Mouse (Mus musculus): ENCODE results near the gene Iglon5. TPM values are rescaled to one million over a fixed set of nuclear protein-coding genes. Genes with fewer than 3 reads are reported as not detected.
A peak's percentile ranks its signal among the peaks of the same experiment; 100 is the strongest.

Gene Iglon5
- polyA plus RNA-seq, 1 experiment from 2014 or later: 4.8 TPM

DNA sequence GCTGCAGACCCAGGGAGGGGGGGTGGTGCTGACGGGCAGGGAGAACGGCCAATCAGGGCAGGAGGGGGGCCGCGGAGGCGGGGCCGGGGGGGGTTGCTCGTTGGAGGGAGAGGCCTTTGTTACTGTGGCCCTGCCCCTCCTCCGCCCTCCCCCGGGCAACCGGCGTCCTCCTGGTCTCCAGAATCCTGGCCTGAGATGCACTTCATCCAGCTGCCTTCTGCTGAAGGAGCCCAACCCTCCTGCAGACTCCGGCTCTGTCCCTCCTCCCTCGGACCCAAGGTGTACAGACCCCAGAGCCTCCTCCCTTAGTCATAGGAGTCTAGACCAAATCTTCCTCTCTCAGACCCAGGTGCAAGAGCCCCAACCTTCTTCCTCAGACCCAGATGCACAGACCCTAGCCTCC, 308 bp upstream of the Iglon5 start:
- H3K9me3 ChIP-seq: no peaks in the 10 kb centered on the region
- H3K36me3 ChIP-seq: no peaks in the 10 kb centered on the region
- peak overlapping the region; percentile 80 for H3K27ac ChIP-seq (replicated peaks)
- H3K4me2 ChIP-seq (replicated peaks): peak overlapping the region; percentile 80
- H3K27me3 ChIP-seq: no peaks in the 10 kb centered on the region
- peak overlapping the region; percentile 96 for H3K9ac ChIP-seq (replicated peaks)
- peaks cover 24% of the 10 kb centered on the region for H3K4me1 ChIP-seq
- H3K4me3 ChIP-seq: peak overlapping the region; percentile 93
- peak; percentile 82 for ATAC-seq (replicated peaks)
- WGBS: 0% methylated on average over 6 of the region's 13 CpGs

DNA sequence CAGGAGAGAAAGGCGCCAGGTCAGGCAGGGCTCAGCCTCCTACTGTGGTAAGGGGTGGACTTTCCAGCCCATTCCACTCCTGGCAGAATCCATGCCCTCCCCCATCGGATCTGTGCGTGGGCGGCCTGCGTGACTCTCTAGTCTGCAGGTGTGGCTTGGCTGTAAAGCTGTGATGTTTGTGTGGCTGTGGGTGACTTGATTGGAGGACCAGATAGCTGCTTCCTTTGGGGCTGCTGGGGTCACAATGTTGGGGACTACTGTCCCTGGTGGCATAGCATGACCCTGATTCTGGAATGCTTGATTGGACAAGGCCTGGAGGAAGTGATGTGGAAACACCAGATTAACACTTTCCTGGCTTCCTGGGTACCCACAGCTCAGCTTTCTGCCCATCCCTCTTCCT, 1.2 kb downstream of the Iglon5 start:
- peak overlapping the region; percentile 93 for H3K4me3 ChIP-seq
- H3K9me3 ChIP-seq: no peaks in the 10 kb centered on the region
- no peaks in the 10 kb centered on the region for H3K27me3 ChIP-seq
- peak overlapping the region; percentile 96; the same call in 1 of the 2 replicates for H3K9ac ChIP-seq (replicated peaks)
- H3K4me1 ChIP-seq: peaks cover 24% of the 10 kb centered on the region
- peak overlapping the region; percentile 80 for H3K4me2 ChIP-seq (replicated peaks)
- 0 out of 2 replicates have a peak, but pooled peaks have one; percentile 1 for ATAC-seq (replicated peaks)
- 35% methylated on average over 5 of the region's 5 CpGs for WGBS
- peak overlapping the region; percentile 80 for H3K27ac ChIP-seq (replicated peaks)
- no peaks in the 10 kb centered on the region for H3K36me3 ChIP-seq

DNA sequence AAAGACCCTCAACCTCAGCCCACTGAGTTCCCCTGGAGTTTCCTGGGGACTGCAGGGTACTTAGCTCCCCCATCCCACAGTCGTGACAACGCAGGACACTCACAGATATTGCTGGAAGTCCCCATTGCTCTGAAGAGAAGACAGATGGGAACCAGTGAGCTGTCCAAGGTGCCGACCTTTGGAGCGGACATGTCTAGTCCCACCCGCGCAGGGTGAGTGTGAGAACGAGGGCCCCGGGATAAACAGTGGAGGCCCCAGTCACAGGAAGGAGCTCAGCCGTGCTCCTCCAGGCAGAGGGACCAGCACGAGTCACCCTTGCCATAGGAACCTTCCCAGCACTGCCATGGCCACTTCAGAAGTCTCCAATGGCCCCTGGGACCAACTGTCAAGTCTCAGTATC, 6.6 kb downstream of the Iglon5 start:
- Histone ChIP-seq H3K27ac (replicated peaks) (no peak overlapping the region), H3K4me2 (replicated peaks) (no peak overlapping the region), H3K36me3 (0 out of 2 replicates have a peak, but pooled peaks cover 7% of the 10 kb centered on the region), H3K4me3 (no peak overlapping the region), H3K4me1 (peaks cover 13% of the 10 kb centered on the region), H3K9me3 (no peaks in the 10 kb centered on the region), H3K9ac (replicated peaks) (no peak overlapping the region), H3K27me3 (no peaks in the 10 kb centered on the region)
- WGBS: 25% methylated on average over 10 of the region's 10 CpGs
- no peak for ATAC-seq (replicated peaks)

DNA sequence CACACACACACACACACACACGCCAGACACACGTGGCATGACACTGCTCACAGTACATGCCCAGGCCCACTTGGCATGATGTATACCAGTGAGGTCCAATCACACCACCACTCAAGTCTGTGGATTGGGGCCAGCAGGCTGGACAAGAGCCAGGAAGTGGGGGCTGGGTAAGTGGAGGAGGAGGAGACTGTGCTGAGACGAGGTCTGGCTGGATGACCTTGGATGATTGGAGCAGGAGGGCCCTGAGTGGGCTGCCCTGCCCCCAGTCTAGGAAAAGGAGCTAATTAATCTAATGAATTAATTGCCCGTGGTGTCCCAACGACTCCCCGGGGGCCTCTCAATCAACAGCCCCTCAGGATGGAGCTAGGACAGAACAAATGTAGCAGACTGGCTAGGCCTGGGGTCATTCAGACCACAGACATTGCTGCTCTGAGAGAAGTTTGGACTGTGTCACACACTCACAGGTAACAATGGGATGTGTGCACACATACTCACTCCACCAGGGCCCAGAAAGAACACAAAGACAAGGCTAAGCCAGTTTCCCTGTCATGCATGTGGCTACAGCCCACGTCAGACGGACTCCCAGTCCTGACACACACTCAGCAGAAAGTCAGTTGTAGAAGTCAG, 7.7 kb downstream of the Iglon5 start:
- no peak overlapping the region for H3K9ac ChIP-seq (replicated peaks)
- no peak overlapping the region for H3K27ac ChIP-seq (replicated peaks)
- ATAC-seq (replicated peaks): peak; percentile 51
- H3K4me2 ChIP-seq (replicated peaks): no peak overlapping the region
- WGBS: 25% methylated on average over 8 of the region's 8 CpGs
- no peaks in the 10 kb centered on the region for H3K9me3 ChIP-seq
- H3K4me3 ChIP-seq: no peak overlapping the region
- 0 out of 2 replicates have a peak, but pooled peaks cover 7% of the 10 kb centered on the region for H3K36me3 ChIP-seq
- H3K4me1 ChIP-seq: peaks cover 14% of the 10 kb centered on the region
- H3K27me3 ChIP-seq: peaks cover 5% of the 10 kb centered on the region; the same call in 1 of the 2 replicates

DNA sequence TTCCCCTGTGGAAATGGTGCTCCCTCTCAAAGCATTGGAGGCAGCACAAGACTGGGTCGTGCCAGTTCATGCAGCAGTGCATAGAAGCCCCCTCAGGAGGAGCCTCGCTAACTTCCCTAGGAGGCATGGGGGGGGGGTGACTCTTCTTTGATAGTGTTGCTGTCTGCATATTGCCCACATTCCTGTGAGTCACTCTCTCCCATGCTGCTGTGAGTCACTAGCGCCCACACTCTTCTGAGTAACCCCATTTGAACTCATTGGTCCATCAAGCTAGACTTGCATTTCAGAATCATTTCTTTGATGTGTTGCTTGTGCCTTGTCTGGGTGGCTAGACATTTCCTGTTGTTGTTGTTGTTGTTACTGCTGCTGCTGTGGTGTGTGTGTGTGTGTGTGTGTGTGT, 8.7 kb downstream of the Iglon5 start:
- Histone ChIP-seq H3K4me2 (replicated peaks) (no peak overlapping the region), H3K27me3 (peaks cover 6% of the 10 kb centered on the region; the same call in 1 of the 2 replicates), H3K9me3 (no peaks in the 10 kb centered on the region), H3K9ac (replicated peaks) (no peak overlapping the region), H3K27ac (replicated peaks) (no peak overlapping the region), H3K4me3 (no peak overlapping the region), H3K36me3 (0 out of 2 replicates have a peak, but pooled peaks cover 9% of the 10 kb centered on the region), H3K4me1 (peaks cover 17% of the 10 kb centered on the region)
- no peak for ATAC-seq (replicated peaks)
- 68% methylated on average over 3 of the region's 3 CpGs for WGBS

DNA sequence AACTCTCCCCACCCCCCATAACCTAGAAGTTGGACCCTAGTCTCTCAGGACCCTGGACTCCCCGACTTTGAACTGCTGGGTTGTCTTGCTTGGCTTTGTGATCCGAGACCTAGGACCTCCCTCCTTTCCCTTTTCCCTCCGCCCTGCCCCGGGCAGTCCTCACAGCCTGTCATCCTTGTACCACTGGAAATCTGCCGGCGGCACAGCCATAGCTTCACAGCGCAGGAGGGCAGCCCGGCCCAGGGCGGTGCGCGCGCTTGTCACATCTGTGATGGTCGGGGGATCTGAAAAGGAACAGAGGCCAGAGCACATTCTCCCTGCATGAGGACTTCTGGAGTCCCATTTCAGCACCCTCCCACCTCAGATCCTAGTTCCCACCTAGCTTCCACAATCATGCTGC, 13.5 kb downstream of the Iglon5 start:
- H3K4me2 ChIP-seq (replicated peaks): no peak overlapping the region
- peaks cover 23% of the 10 kb centered on the region; the same call in 1 of the 2 replicates for H3K36me3 ChIP-seq
- no peak overlapping the region for H3K4me3 ChIP-seq
- no peak; the same call in 1 of the 2 replicates for ATAC-seq (replicated peaks)
- H3K9ac ChIP-seq (replicated peaks): no peak overlapping the region
- WGBS: 18% methylated on average over 13 of the region's 13 CpGs
- H3K9me3 ChIP-seq: no peaks in the 10 kb centered on the region
- H3K27me3 ChIP-seq: peaks cover 6% of the 10 kb centered on the region; the same call in 1 of the 2 replicates
- H3K4me1 ChIP-seq: 0 out of 2 replicates have a peak, but pooled peaks cover 6% of the 10 kb centered on the region
- no peak overlapping the region for H3K27ac ChIP-seq (replicated peaks)

DNA sequence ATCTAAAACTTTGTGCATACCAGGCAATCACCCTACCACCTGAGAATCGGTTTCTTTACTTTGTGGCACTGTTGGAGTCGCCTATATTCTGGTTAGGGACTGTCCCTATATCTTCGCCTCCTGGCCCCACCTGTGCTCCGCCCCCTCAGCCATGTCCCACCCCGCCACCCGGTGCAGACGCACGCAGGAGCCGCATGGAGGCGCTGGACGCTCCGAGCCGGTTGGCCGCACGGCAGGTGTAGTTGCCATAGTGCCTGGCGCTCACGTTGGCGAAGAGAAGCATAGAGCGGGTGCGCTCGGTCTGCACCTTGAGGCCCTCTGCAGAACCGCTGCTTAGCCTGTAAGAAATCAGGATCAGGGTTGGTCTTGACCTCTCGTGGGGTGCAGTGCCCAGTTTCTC, 14.2 kb downstream of the Iglon5 start:
- H3K4me3 ChIP-seq: no peak overlapping the region
- ATAC-seq (replicated peaks): no peak
- H3K27me3 ChIP-seq: peaks cover 6% of the 10 kb centered on the region; the same call in 1 of the 2 replicates
- 17% methylated on average over 23 of the region's 23 CpGs for WGBS
- H3K4me2 ChIP-seq (replicated peaks): no peak overlapping the region
- H3K9ac ChIP-seq (replicated peaks): no peak overlapping the region
- H3K36me3 ChIP-seq: peaks cover 23% of the 10 kb centered on the region; the same call in 1 of the 2 replicates
- no peaks in the 10 kb centered on the region for H3K9me3 ChIP-seq
- 0 out of 2 replicates have a peak, but pooled peaks cover 6% of the 10 kb centered on the region for H3K4me1 ChIP-seq
- H3K27ac ChIP-seq (replicated peaks): no peak overlapping the region

DNA sequence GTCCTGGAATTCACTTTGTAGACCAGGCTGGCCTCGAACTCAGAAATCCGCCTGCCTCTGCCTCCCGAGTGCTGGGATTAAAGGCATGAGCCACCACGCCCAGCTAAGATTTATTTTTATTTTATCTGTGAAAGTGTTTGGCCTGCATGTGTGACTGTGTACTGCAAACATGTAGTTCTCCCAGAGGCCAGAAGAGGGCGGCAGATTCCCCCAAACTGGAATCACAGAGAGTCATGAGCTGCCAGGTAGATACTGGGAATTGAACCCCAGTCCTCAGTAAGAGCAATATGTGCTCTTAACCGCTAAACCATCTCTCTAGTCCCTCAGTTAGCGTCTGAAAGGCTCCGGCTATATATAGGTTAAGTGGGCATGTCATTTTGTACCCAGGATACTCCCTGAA, 19.5 kb downstream of the Iglon5 start:
- Histone ChIP-seq H3K4me2 (replicated peaks) (no peak overlapping the region), H3K4me3 (no peak overlapping the region), H3K4me1 (peaks cover 11% of the 10 kb centered on the region), H3K27ac (replicated peaks) (no peak overlapping the region), H3K9ac (replicated peaks) (no peak overlapping the region), H3K27me3 (no peaks in the 10 kb centered on the region), H3K9me3 (no peaks in the 10 kb centered on the region), H3K36me3 (peaks cover 10% of the 10 kb centered on the region; the same call in 1 of the 2 replicates)
- no peak for ATAC-seq (replicated peaks)
- 42% methylated on average over 8 of the region's 8 CpGs for WGBS

DNA sequence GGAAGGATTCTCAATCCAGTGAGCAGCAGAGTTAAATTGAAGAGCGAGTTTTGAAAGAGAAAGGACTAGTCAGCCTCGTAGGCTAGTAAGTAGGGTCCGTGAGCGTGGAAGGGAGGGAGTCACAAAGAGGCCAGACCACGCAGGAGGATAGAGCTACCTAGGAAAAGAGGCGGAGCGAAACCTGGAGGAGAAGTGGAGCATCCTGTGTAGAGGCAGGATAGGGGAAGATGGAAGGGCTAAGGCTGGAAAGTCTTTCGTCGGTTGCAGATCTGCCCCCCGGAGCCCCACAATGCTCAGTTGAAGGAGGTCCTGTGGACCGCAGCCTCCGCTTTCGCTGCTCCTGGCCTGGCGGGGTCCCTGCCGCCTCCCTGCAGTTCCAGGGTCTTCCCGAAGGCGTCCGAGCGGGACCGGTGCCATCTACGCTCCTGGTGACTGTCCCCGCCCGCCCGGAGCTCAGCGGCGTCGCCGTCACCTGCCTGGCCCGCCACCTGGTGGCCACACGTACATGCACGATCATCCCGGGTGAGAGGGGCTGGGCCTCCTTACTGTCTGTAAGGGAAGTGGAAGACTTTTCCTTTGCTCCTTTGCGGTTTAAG, 23.7 kb downstream of the Iglon5 start:
- peaks cover 18% of the 10 kb centered on the region for H3K4me1 ChIP-seq
- no peaks in the 10 kb centered on the region for H3K27me3 ChIP-seq
- WGBS: under 1% methylated on average over 33 of the region's 33 CpGs
- peak; percentile 55 for ATAC-seq (replicated peaks)
- peak overlapping the region; percentile 47 for H3K4me3 ChIP-seq
- H3K9ac ChIP-seq (replicated peaks): peak overlapping the region; percentile 34
- H3K27ac ChIP-seq (replicated peaks): no peak overlapping the region
- no peaks in the 10 kb centered on the region for H3K9me3 ChIP-seq
- peak overlapping the region; percentile 68 for H3K4me2 ChIP-seq (replicated peaks)
- H3K36me3 ChIP-seq: no peaks in the 10 kb centered on the region

DNA sequence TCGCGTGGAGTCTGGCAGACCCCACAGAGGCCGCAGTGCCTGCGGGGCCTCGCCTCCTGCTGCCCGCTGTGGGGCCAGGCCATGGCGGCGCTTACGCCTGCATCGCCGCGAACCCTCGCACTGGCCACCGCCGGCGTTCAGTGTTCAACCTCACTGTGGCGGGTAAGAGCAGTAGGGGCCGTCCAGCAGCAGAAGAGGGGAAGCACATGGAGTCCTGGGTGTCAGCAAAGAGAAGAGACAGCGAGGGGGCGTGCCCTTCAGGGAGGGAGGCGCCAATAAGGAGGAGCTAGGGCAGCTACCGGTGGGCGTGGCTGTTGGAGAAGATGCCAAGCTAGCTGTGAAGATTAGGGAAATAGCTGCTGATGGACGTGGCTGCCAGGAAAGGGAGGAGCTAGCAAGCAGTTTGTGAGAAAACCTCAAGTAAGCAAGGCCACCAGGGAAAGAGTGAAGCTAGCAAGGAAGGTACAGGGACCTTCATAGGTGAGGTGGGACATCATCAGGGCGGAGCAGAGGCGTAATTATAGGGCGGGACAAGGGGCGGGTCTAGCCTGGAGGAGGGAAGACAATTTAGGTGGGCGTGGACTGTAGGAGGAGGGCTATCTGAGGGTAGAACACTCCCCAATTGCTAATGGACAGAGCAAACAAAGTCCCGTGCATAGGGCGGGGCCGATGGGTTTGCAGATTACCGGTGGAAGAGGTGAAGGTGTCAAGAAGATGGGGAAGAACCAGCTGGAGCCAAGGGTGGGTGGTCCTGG, 24.4 kb downstream of the Iglon5 start:
- H3K27me3 ChIP-seq: no peaks in the 10 kb centered on the region
- H3K36me3 ChIP-seq: no peaks in the 10 kb centered on the region
- H3K4me1 ChIP-seq: peaks cover 18% of the 10 kb centered on the region
- under 1% methylated on average over 33 of the region's 33 CpGs for WGBS
- peak overlapping the region; percentile 47 for H3K4me3 ChIP-seq
- H3K27ac ChIP-seq (replicated peaks): no peak overlapping the region
- peak overlapping the region; percentile 68 for H3K4me2 ChIP-seq (replicated peaks)
- peak overlapping the region; percentile 43 for H3K9ac ChIP-seq (replicated peaks)
- H3K9me3 ChIP-seq: no peaks in the 10 kb centered on the region
- peak; percentile 84 for ATAC-seq (replicated peaks)

DNA sequence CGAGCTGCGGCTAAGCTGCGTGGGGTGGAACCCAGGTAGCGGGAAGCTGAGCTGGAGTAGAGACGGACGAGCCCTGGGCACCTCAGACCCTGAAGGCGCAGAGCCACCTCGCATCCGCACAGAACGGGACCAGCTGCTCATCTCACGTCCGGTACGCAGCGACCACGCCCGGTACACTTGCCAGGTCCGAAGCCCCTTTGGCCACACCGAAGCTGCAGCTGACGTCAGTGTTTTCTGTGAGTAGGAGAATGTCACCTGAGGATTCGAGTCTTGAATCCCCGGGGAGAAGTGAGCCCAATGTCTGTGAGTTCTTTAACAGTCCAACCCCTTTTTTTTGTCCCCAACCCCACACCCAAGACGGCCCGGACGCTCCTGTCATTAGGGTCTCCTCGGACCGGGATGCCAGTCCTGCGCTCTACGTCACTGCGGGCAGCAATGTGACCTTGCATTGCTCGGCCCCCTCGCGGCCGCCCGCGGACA, 25.0 kb downstream of the Iglon5 start:
- Histone ChIP-seq H3K4me2 (replicated peaks) (peak overlapping the region; percentile 68), H3K4me3 (peak overlapping the region; percentile 47), H3K27me3 (no peaks in the 10 kb centered on the region), H3K9ac (replicated peaks) (peak overlapping the region; percentile 43), H3K4me1 (peaks cover 18% of the 10 kb centered on the region), H3K9me3 (no peaks in the 10 kb centered on the region), H3K36me3 (no peaks in the 10 kb centered on the region), H3K27ac (replicated peaks) (no peak overlapping the region)
- WGBS: 3% methylated on average over 35 of the region's 35 CpGs
- ATAC-seq (replicated peaks): 0 out of 2 replicates have a peak, but pooled peaks have one; percentile 3

DNA sequence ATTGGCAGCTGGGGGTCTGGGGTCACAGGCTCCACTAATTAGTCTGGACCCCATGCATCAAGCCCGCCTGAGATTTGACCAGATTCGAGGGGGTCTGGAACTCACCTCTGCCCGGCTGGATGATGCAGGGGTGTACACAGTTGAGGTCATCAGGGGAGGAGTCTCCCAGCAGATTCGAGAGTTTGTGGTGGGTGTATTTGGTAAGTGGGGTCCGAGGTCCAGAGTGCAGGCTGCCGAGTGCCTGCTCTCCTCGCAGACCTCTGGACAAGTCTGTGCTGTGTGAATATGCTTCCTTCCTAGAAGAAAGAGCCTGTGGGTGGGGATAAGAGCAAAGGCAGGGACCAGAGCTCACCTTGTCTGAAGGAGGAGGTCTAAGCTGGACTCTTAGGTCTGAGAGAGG, 25.9 kb downstream of the Iglon5 start:
- H3K27me3 ChIP-seq: no peaks in the 10 kb centered on the region
- H3K36me3 ChIP-seq: no peaks in the 10 kb centered on the region
- ATAC-seq (replicated peaks): no peak
- no peak overlapping the region for H3K4me2 ChIP-seq (replicated peaks)
- peaks cover 18% of the 10 kb centered on the region for H3K4me1 ChIP-seq
- no peaks in the 10 kb centered on the region for H3K9me3 ChIP-seq
- WGBS: 81% methylated on average over 7 of the region's 7 CpGs
- H3K4me3 ChIP-seq: no peak overlapping the region
- H3K9ac ChIP-seq (replicated peaks): no peak overlapping the region
- H3K27ac ChIP-seq (replicated peaks): no peak overlapping the region
